Mouse (Mus musculus) embryo, embryonic 11.5 days (tissue): ENCODE results near the gene Zkscan7.
A peak's percentile ranks its signal among the peaks of the same experiment; 100 is the strongest.

Experiments
- DNase-seq: peaks from one replicate; pipeline ENCODE4 v3.0.0-alpha.2; 2012; ENCODE audit warnings: low read depth, low spot score

The Zkscan7 gene

GRCm38 (mm10) chr9:122902717-122903535, 17.4 kb downstream of the Zkscan7 start:
- DNase-seq = peak; percentile 71

- no peak for DNase-seq
These were observed 37.0 kb downstream of the Zkscan7 start for GRCm38 (mm10) chr9:122922436-122922835.

GRCm38 (mm10) chr9:122922936-122923381, 37.5 kb downstream of the Zkscan7 start, which contains the start of gene Zfp105:
Zfp105 (plus strand) TSS chr9:122923072.
- peak; percentile 75 for DNase-seq

- DNase-seq = no peak
These were observed 43.4 kb downstream of the Zkscan7 start for GRCm38 (mm10) chr9:122928915-122929314.
